Mouse (Mus musculus) stomach, postnatal 0 days (tissue): Measurements from ENCODE around the gene Mlec.

Experiments
- CTCF ChIP-seq: IDR thresholded peaks from 2 replicates; pipeline ENCODE4 v1.5.1; 2016; ENCODE audit warnings: antibody characterized with exemption, low read depth, mild to moderate bottlenecking, moderate library complexity
- EP300 ChIP-seq: optimal IDR thresholded peaks from 2 replicates; pipeline ENCODE3; 2016; ENCODE audit warnings: antibody characterized with exemption

GRCm38 (mm10) chr5:115133358-115134066, 24.5 kb downstream of the Mlec start:
- TF ChIP-seq EP300 (no peak), CTCF (no peak)
